Mouse (Mus musculus): ENCODE data around the gene Asb5.

GRCm38 (mm10) chr8:54597386-54597785, 68.0 kb downstream of the Asb5 start:
- no peak for TF ChIP-seq CTCF (IDR thresholded peaks at IDR 0.05; ENCODE audit: low read depth)
- TF ChIP-seq EP300 (IDR thresholded peaks at IDR 0.05; ENCODE audit: low read depth): no peak

Measured in liver, embryonic 14.5 days (tissue).